Mouse (Mus musculus) G1E (cell line): ENCODE measurements around the gene Nfe2l2. TPM values are rescaled to one million over a fixed set of nuclear protein-coding genes. Genes with fewer than 3 reads are reported as not detected.
A peak's percentile ranks its signal among the peaks of the same experiment; 100 is the strongest.

Experiments
- ATAC-seq: 2 replicates; pipeline ENCODE4 v1.8.0; 2016; ENCODE audit warnings: mild to moderate bottlenecking; ENCODE audit not compliant: insufficient number of reproducible peaks, poor library complexity, low FRiP score, severe bottlenecking; ENCODE audit errors: extremely low read depth
- DNase-seq: peaks from one replicate; pipeline ENCODE4 v3.0.0; 2012; ENCODE audit warnings: low spot score
- H3K27me3 ChIP-seq: 2 replicates; pipeline ENCODE4 v1.6.1; 2012; ENCODE audit warnings: mild to moderate bottlenecking, low read length, inconsistent platforms; ENCODE audit not compliant: insufficient read depth
- H3K36me3 ChIP-seq: replicated peaks from 2 replicates; pipeline ENCODE3; 2012; ENCODE audit warnings: mild to moderate bottlenecking, inconsistent platforms
- H3K4me1 ChIP-seq: 2 replicates; pipeline ENCODE4 v1.6.1; 2012; ENCODE audit warnings: low read depth, low read length, inconsistent platforms, mixed read lengths; ENCODE audit not compliant: insufficient read depth
- H3K4me3 ChIP-seq: 2 replicates; pipeline ENCODE4 v1.5.1; 2012; ENCODE audit warnings: low read depth, mild to moderate bottlenecking, inconsistent platforms, low read length, moderate library complexity, mixed read lengths
- H3K9me3 ChIP-seq: replicated peaks from 2 replicates; pipeline ENCODE4 v1.6.1; 2012; ENCODE audit warnings: inconsistent platforms
- CTCF ChIP-seq: IDR thresholded peaks from 2 replicates; pipeline ENCODE4 v1.5.1; 2012; ENCODE audit warnings: low read depth, low read length, inconsistent platforms, mixed read lengths
- GATA1 ChIP-seq: IDR thresholded peaks from 2 replicates; pipeline ENCODE4 v1.6.1; 2012; ENCODE audit warnings: borderline replicate concordance, low read length, inconsistent platforms, mixed read lengths
- GATA2 ChIP-seq: IDR thresholded peaks from 2 replicates; pipeline ENCODE4 v1.6.1; 2012; ENCODE audit warnings: low read depth, low read length, inconsistent platforms, borderline replicate concordance
- POLR2AphosphoS5 ChIP-seq: IDR thresholded peaks from 2 replicates; pipeline ENCODE4 v1.6.1; 2012; ENCODE audit warnings: low read depth, low read length, inconsistent platforms; ENCODE audit not compliant: insufficient replicate concordance
- TAL1 ChIP-seq: conservative IDR thresholded peaks from 2 replicates; pipeline ENCODE4 v1.6.1; 2012; ENCODE audit warnings: low read depth, low read length, inconsistent platforms, mixed read lengths
- polyA plus RNA-seq: library from polyadenylated mRNA; stranded (reverse); fragments of >175 nt; gene quantifications from 2 replicates; pipeline ENCODE4 v1.2.3, GENCODE M21; 2012
- total RNA-seq, 2 experiments: library from RNA; stranded (forward) in 1 of 2; stranded (reverse) in 1 of 2; fragments of 200-1000 nt in 1 of 2; fragments of >200 nt in 1 of 2; fragmentation: Nextera tagmentation in 1 of 2; gene quantifications; 2 replicates each; pipeline ENCODE4 v1.2.3; 2014 to 2017

The Nfe2l2 gene
- total and polyA plus RNA-seq, 3 experiments: 12.4 to 104 (median 99.5) TPM

- Histone ChIP-seq H3K4me3 (peak overlapping the region; percentile 91), H3K9me3 (peaks cover under 1% of the 10 kb centered on the region), H3K27me3 (no peaks in the 10 kb centered on the region), H3K36me3 (peaks cover 24% of the 10 kb centered on the region), H3K4me1 (peaks cover 63% of the 10 kb centered on the region)
- ATAC-seq (no peak), DNase-seq (peak; percentile 72)
- TF ChIP-seq POLR2AphosphoS5 (no peak), CTCF (no peak), GATA2 (no peak), GATA1 (no peak), TAL1 (no peak)
Observed at GRCm38 (mm10) chr2:75703375-75704181, 863 bp downstream of the Nfe2l2 start.

GRCm38 (mm10) chr2:75702588-75702976 lies 1.9 kb downstream of the Nfe2l2 start:
- ATAC-seq (no peak), DNase-seq (no peak)
- TF ChIP-seq GATA2: no peak
- Histone ChIP-seq H3K27me3 (no peaks in the 10 kb centered on the region), H3K36me3 (peaks cover 34% of the 10 kb centered on the region), H3K9me3 (no peaks in the 10 kb centered on the region), H3K4me3 (peak overlapping the region; percentile 91), H3K4me1 (peaks cover 69% of the 10 kb centered on the region)

- ATAC-seq (no peak), DNase-seq (no peak)
- Histone ChIP-seq H3K4me1 (peaks cover 69% of the 10 kb centered on the region), H3K27me3 (no peaks in the 10 kb centered on the region), H3K9me3 (no peaks in the 10 kb centered on the region), H3K4me3 (peak overlapping the region; percentile 91; the same call in 1 of the 2 replicates), H3K36me3 (peaks cover 39% of the 10 kb centered on the region)
- TF ChIP-seq CTCF: no peak
- no peak for TF ChIP-seq TAL1
- TF ChIP-seq GATA1: no peak
- TF ChIP-seq POLR2AphosphoS5: no peak
- TF ChIP-seq GATA2: no peak
Observed at GRCm38 (mm10) chr2:75701822-75702587, 2.4 kb downstream of the Nfe2l2 start.

- no peaks in the 10 kb centered on the region for H3K27me3 ChIP-seq
- ATAC-seq: no peak
- H3K9me3 ChIP-seq: no peaks in the 10 kb centered on the region
- TF ChIP-seq CTCF: no peak
- no peak for TF ChIP-seq GATA1
- no peak for TF ChIP-seq TAL1
- no peak for DNase-seq
- H3K36me3 ChIP-seq: peaks cover 47% of the 10 kb centered on the region
- peaks cover 69% of the 10 kb centered on the region for H3K4me1 ChIP-seq
- H3K4me3 ChIP-seq: peak overlapping the region; percentile 40; the same call in 1 of the 2 replicates
Observed at GRCm38 (mm10) chr2:75701207-75701606, 3.2 kb downstream of the Nfe2l2 start.

- DNase-seq: no peak
- Histone ChIP-seq H3K27me3 (no peaks in the 10 kb centered on the region), H3K4me3 (no peak overlapping the region; the same call in 1 of the 2 replicates), H3K36me3 (peaks cover 54% of the 10 kb centered on the region), H3K4me1 (peaks cover 71% of the 10 kb centered on the region), H3K9me3 (no peaks in the 10 kb centered on the region)
- TF ChIP-seq GATA1 (no peak), POLR2AphosphoS5 (no peak), GATA2 (no peak), TAL1 (no peak), CTCF (no peak)
- no peak for ATAC-seq
Observed at GRCm38 (mm10) chr2:75700543-75700942, 3.9 kb downstream of the Nfe2l2 start.

GRCm38 (mm10) chr2:75698874-75699273 lies 5.6 kb downstream of the Nfe2l2 start:
- H3K4me1 ChIP-seq: peaks cover 65% of the 10 kb centered on the region
- H3K36me3 ChIP-seq: peaks cover 65% of the 10 kb centered on the region
- no peak for DNase-seq
- ATAC-seq: no peak
- H3K27me3 ChIP-seq: no peaks in the 10 kb centered on the region
- TF ChIP-seq GATA1: no peak
- no peak for TF ChIP-seq CTCF
- no peak for TF ChIP-seq POLR2AphosphoS5
- TF ChIP-seq TAL1: no peak
- no peak for TF ChIP-seq GATA2
- no peaks in the 10 kb centered on the region for H3K9me3 ChIP-seq
- 0 out of 2 replicates have a peak overlapping the region, but pooled peaks have one; percentile 48 for H3K4me3 ChIP-seq
